27 mouse cellular contexts compared by ENCODE assay signal in the genomic region with DNA sequence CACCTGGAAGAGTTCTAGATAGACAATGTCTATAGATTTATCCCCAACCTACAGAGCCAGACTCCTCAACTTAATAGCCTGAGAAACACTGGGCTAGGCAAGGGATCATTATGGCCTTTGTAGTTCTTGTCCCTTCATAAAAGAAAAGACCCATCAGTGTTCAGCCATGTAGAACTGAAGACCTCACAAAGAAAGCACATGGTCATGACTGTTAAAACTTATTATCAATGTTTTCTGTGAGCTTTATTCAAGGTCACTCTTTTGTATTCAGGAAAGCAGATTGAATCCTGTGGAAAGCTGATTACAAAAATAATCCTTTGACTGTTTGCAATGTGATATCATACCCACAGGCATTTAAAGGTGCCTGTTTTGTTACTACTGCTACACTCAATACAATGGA.
"Had no signal": no experiment of that assay in that cellular context is flagged by ENCODE, and none has a peak within 500 bp of the region (broad histone marks: within the 10 kb centered on the region; RNA-seq: fewer than 3 reads in every experiment).

No protein-coding gene starts in this region.

- H3K27me3 ChIP-seq: embryonic facial prominence, embryonic 12.5 days; embryonic facial prominence, embryonic 13.5 days; embryonic facial prominence, embryonic 15.5 days; forebrain, embryonic 13.5 days; forebrain, embryonic 15.5 days had no signal

- H3K4me3 ChIP-seq: embryonic facial prominence, embryonic 10.5 days; embryonic facial prominence, embryonic 12.5 days; embryonic facial prominence, embryonic 13.5 days; embryonic facial prominence, embryonic 15.5 days; erythroblast, embryonic 14.5 days; forebrain, embryonic 10.5 days; forebrain, embryonic 12.5 days; forebrain, embryonic 13.5 days; forebrain, embryonic 15.5 days; gastrocnemius, adult 2 months; heart, adult 2 months had no signal

- H3K27ac ChIP-seq: embryonic facial prominence, embryonic 10.5 days; embryonic facial prominence, embryonic 12.5 days; embryonic facial prominence, embryonic 13.5 days; embryonic facial prominence, embryonic 15.5 days; forebrain, embryonic 10.5 days; forebrain, embryonic 12.5 days; forebrain, embryonic 13.5 days; forebrain, embryonic 15.5 days; gastrocnemius, adult 2 months; heart, adult 2 months had no signal

- H3K36me3 ChIP-seq: embryonic facial prominence, embryonic 10.5 days; embryonic facial prominence, embryonic 12.5 days; embryonic facial prominence, embryonic 13.5 days; embryonic facial prominence, embryonic 15.5 days; forebrain, embryonic 10.5 days; forebrain, embryonic 12.5 days; forebrain, embryonic 15.5 days had no signal

- DNase-seq: cerebellum, adult 2 months; cerebellum, adult 8-10 months; cerebellum, adult 9-10 months; cerebellum, adult 9-11 months; cerebellum, postnatal 10 days; cerebellum, postnatal 14 days; cerebellum, postnatal 25 days; cerebellum, postnatal 36 days; embryo, embryonic 11 days; forebrain, postnatal 0 days; gastrocnemius, adult 2 months; gastrocnemius, postnatal 10 days; gastrocnemius, postnatal 14 days; gastrocnemius, postnatal 25 days; gastrocnemius, postnatal 36 days; heart, adult 11 months; heart, adult 18-20 months; heart, adult 2 months had no signal

- H3K4me1 ChIP-seq: embryonic facial prominence, embryonic 10.5 days; embryonic facial prominence, embryonic 12.5 days; embryonic facial prominence, embryonic 13.5 days; embryonic facial prominence, embryonic 15.5 days; forebrain, embryonic 12.5 days had no signal
